Mouse (Mus musculus): Measurements from ENCODE around the gene Ywhah. TPM values are rescaled to one million over a fixed set of nuclear protein-coding genes. Genes with fewer than 3 reads are reported as not detected.
"Not testable (repeated sequence)": the region's sequence is repeated elsewhere in the genome, so short reads cannot be mapped to it uniquely, and the experiment has no call there.

Gene Ywhah
- polyA plus RNA-seq, 1 experiment: 106 TPM

- Histone ChIP-seq H3K4me3 (no peak overlapping the region), H3K79me2 (ENCODE audit: control insufficient read depth, insufficient read depth) (peaks cover 30% of the 10 kb centered on the region), H3ac (ENCODE audit: control insufficient read depth, insufficient read length) (no peak overlapping the region), H3K27me3 (ENCODE audit: control insufficient read depth, insufficient read depth, insufficient read length) (no peaks in the 10 kb centered on the region), H3K36me3 (ENCODE audit: control insufficient read depth, insufficient read depth) (peaks cover 18% of the 10 kb centered on the region), H3K4me2 (ENCODE audit: low read depth) (no peak overlapping the region)
- no peak for TF ChIP-seq MYOD1 (IDR thresholded peaks at IDR 0.05; ENCODE audit: control insufficient read depth in 1 of 3, insufficient read length in 2 of 3, low read depth in 2 of 3)
- no peak for TF ChIP-seq REST (IDR thresholded peaks at IDR 0.05; ENCODE audit: insufficient read depth, insufficient read length)
- no peak for TF ChIP-seq CEBPB (IDR thresholded peaks at IDR 0.05; ENCODE audit: insufficient read depth, poor library complexity, severe bottlenecking)
- TF ChIP-seq MYOG (IDR thresholded peaks at IDR 0.05; ENCODE audit: control insufficient read depth in 1 of 3, insufficient read depth in 1 of 3, insufficient read length in 2 of 3, low read depth in 2 of 3): no peak
- no peak for TF ChIP-seq SRF (IDR thresholded peaks at IDR 0.05; ENCODE audit: control insufficient read depth, insufficient read length, low read depth)
- no peak for TF ChIP-seq TCF12 (IDR thresholded peaks at IDR 0.05; ENCODE audit: insufficient read depth, poor library complexity, severe bottlenecking)
- TF ChIP-seq USF1 (IDR thresholded peaks at IDR 0.05; ENCODE audit: low read depth): no peak
- no peak for TF ChIP-seq E2F4 (IDR thresholded peaks at IDR 0.05; ENCODE audit: insufficient read depth)
- TF ChIP-seq POLR2A (IDR thresholded peaks at IDR 0.05; ENCODE audit: insufficient read length, low read depth): no peak
Observed at GRCm38 (mm10) chr5:33028656-33029055, 10.0 kb downstream of the Ywhah start.

GRCm38 (mm10) chr5:33030425-33031175 is 12.0 kb downstream of the Ywhah start:
- TF ChIP-seq POLR2AphosphoS2 (IDR thresholded peaks at IDR 0.05; ENCODE audit: insufficient read length, low read depth): no peak
- TF ChIP-seq USF1 (IDR thresholded peaks at IDR 0.05; ENCODE audit: low read depth): no peak
- TF ChIP-seq TCF3 (IDR thresholded peaks at IDR 0.05; ENCODE audit: insufficient read length, low read depth): no peak
- no peak for TF ChIP-seq SRF (IDR thresholded peaks at IDR 0.05; ENCODE audit: control insufficient read depth, insufficient read length, low read depth)
- TF ChIP-seq TCF12 (IDR thresholded peaks at IDR 0.05; ENCODE audit: insufficient read depth, poor library complexity, severe bottlenecking): no peak
- TF ChIP-seq REST (IDR thresholded peaks at IDR 0.05; ENCODE audit: insufficient read depth, insufficient read length): no peak
- no peak for TF ChIP-seq MAX (IDR thresholded peaks at IDR 0.05; ENCODE audit: low read depth)
- TF ChIP-seq POLR2A (IDR thresholded peaks at IDR 0.05; ENCODE audit: insufficient read length, low read depth): no peak
- TF ChIP-seq MYOG (IDR thresholded peaks at IDR 0.05; ENCODE audit: control insufficient read depth in 1 of 3, insufficient read depth in 1 of 3, insufficient read length in 2 of 3, low read depth in 2 of 3): no peak
- TF ChIP-seq MYOD1 (IDR thresholded peaks at IDR 0.05; ENCODE audit: control insufficient read depth in 1 of 3, insufficient read length in 2 of 3, low read depth in 2 of 3): no peak
- TF ChIP-seq E2F4 (IDR thresholded peaks at IDR 0.05; ENCODE audit: insufficient read depth): no peak
- H3ac ChIP-seq (ENCODE audit: control insufficient read depth, insufficient read length): no peak overlapping the region
- H3K4me2 ChIP-seq (ENCODE audit: low read depth): no peak overlapping the region
- peaks cover 10% of the 10 kb centered on the region for H3K79me2 ChIP-seq (ENCODE audit: control insufficient read depth, insufficient read depth)
- no peaks in the 10 kb centered on the region for H3K27me3 ChIP-seq (ENCODE audit: control insufficient read depth, insufficient read depth, insufficient read length)
- H3K4me3 ChIP-seq: no peak overlapping the region
- H3K36me3 ChIP-seq (ENCODE audit: control insufficient read depth, insufficient read depth): peaks cover 13% of the 10 kb centered on the region

DNA sequence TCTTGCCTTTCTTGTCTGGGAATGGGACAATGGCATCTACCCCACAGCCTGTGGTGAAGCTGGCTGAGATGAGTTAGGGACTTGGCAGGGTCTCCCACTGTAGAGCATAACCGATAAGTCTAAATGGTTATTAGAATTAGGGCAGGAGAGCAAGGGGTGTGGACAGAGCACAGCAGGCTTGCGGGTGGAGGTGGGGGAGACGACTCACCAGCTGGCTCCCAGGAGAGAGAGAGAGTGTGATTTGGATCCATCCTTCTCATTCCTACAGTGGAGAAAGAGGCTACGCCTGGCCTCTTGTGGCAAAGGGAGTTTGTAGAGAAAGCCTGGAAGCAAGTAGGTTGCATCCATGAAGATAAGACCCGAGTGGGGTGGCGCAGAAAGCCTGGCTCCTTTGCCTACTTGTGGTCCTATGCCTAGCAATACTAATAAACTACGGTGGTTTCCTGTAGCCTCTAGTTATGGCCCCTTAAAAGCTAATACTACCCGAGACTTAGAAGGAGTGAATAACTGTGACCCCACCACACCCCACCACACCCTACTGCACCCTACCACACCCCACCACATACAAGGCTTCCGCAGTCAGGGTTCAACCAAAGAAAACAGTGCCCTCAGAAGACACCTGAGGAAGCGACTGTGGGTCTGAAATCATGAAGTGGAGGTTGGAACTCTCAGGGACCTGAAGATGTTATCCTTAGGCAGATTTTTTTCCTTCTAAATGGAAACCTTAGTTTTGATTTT is 13.6 kb downstream of the Ywhah start:
- no peaks in the 10 kb centered on the region for H3K27me3 ChIP-seq (ENCODE audit: control insufficient read depth, insufficient read depth, insufficient read length)
- no peak overlapping the region for H3K4me3 ChIP-seq
- TF ChIP-seq POLR2A (IDR thresholded peaks at IDR 0.05; ENCODE audit: insufficient read length, low read depth) (no peak), MAX (IDR thresholded peaks at IDR 0.05; ENCODE audit: low read depth) (no peak), CEBPB (IDR thresholded peaks at IDR 0.05; ENCODE audit: insufficient read depth, poor library complexity, severe bottlenecking) (no peak)
- peaks cover 6% of the 10 kb centered on the region for H3K36me3 ChIP-seq (ENCODE audit: control insufficient read depth, insufficient read depth)
- no peak overlapping the region for H3ac ChIP-seq (ENCODE audit: control insufficient read depth, insufficient read length)
- no peaks in the 10 kb centered on the region for H3K79me2 ChIP-seq (ENCODE audit: control insufficient read depth, insufficient read depth)
- H3K4me2 ChIP-seq (ENCODE audit: low read depth): no peak overlapping the region

DNA sequence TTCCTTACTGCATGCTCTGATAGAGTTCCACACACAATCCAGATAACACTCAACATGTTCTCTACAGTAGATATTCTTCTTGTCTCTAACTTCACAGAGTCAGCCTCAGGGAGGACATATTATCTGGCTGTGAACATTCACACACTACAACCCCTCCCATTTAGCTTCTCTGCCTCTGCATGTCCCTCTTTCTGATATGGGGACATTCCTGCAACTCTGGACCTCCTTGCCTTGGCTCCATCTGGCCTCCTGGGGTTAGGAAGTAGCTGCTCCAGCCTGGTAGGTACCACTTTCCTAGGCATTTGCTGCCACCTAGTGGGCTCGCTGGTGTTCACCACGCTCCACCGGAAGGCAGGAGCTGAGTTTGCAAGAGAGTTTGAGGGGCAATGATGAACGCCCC is 14.5 kb downstream of the Ywhah start:
- Histone ChIP-seq H3K4me3 (no peak overlapping the region), H3ac (ENCODE audit: control insufficient read depth, insufficient read length) (no peak overlapping the region), H3K27me3 (ENCODE audit: control insufficient read depth, insufficient read depth, insufficient read length) (no peaks in the 10 kb centered on the region), H3K4me2 (ENCODE audit: low read depth) (no peak overlapping the region), H3K36me3 (ENCODE audit: control insufficient read depth, insufficient read depth) (peaks cover under 1% of the 10 kb centered on the region), H3K79me2 (ENCODE audit: control insufficient read depth, insufficient read depth) (no peaks in the 10 kb centered on the region)
- TF ChIP-seq REST (IDR thresholded peaks at IDR 0.05; ENCODE audit: insufficient read depth, insufficient read length): no peak
- TF ChIP-seq SRF (IDR thresholded peaks at IDR 0.05; ENCODE audit: control insufficient read depth, insufficient read length, low read depth): no peak
- no peak for TF ChIP-seq TCF3 (IDR thresholded peaks at IDR 0.05; ENCODE audit: insufficient read length, low read depth)
- no peak for TF ChIP-seq MYOG (IDR thresholded peaks at IDR 0.05; ENCODE audit: control insufficient read depth in 1 of 3, insufficient read depth in 1 of 3, insufficient read length in 2 of 3, low read depth in 2 of 3)
- TF ChIP-seq E2F4 (IDR thresholded peaks at IDR 0.05; ENCODE audit: insufficient read depth): no peak

- not testable (repeated sequence) for H3K4me2 ChIP-seq (ENCODE audit: low read depth); H3K79me2 ChIP-seq (ENCODE audit: control insufficient read depth, insufficient read depth); H3K4me3 ChIP-seq; H3K36me3 ChIP-seq (ENCODE audit: control insufficient read depth, insufficient read depth); H3K27me3 ChIP-seq (ENCODE audit: control insufficient read depth, insufficient read depth, insufficient read length); H3ac ChIP-seq (ENCODE audit: control insufficient read depth, insufficient read length)
Observed at GRCm38 (mm10) chr5:33033633-33034032, 15.0 kb downstream of the Ywhah start.
